Mouse (Mus musculus) E14TG2a.4 (cell line): ENCODE data around the gene Cldn19.

Source experiments
- CTCF ChIP-seq: conservative IDR thresholded peaks from 2 replicates; pipeline ENCODE4 v1.5.1; 2014; ENCODE audit warnings: low read length
- NANOG ChIP-seq: IDR thresholded peaks from 2 replicates; pipeline ENCODE4 v1.6.1; 2014; ENCODE audit warnings: borderline replicate concordance, low read length, mixed read lengths
- POU5F1 ChIP-seq: IDR thresholded peaks from 2 replicates; pipeline ENCODE4 v1.6.1; 2014; ENCODE audit warnings: low read length, borderline replicate concordance

DNA sequence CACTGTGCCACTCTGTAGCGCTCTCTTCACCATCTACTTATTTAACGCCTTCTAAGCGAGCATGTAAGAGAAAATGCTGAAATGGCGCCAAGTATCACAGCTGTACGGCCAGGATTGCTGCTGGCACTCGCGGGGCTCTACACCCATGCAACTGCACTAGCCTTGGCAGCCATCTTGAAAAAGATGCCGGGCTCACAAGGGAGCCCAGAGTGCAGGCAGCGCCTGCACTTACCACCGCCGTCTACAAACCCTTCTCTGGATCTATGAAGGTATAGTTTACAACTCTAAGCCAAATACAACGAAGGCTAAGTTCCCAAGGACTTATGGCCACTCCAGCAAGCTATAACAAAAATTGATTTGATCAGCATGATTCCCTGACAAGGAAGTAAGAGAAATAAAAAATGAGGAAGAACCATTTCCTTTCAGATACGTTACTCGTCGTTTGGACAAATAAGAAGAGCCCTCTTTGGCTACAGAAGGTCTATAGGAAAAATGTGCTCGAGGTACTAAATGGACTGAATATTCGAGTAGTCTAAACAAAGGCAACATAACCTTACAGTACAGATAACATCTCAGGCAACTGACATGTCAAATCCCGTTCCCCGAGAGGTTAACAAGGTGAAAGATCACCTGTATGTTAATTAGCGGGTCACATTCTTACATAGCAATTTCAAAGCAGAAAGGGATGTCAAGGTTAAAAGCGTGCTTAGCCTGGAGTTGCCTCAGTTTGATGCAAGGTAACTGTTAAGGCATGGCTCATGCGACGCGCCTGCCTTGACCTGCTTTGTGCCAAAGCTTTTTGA lies 37.8 kb downstream of the Cldn19 start:
- no peak for TF ChIP-seq CTCF
- no peak for TF ChIP-seq NANOG
- TF ChIP-seq POU5F1, result no peak
